Mouse (Mus musculus): ENCODE data around the gene Ptpru.

- TF ChIP-seq EP300 (optimal IDR thresholded peaks at IDR 0.05) (no peak), CTCF (IDR thresholded peaks at IDR 0.05; ENCODE audit: low read depth) (no peak)
These were observed 19.2 kb downstream of the Ptpru start for GRCm38 (mm10) chr4:131818926-131819325.

Data from stomach, postnatal 0 days (tissue).